Mouse (Mus musculus): ENCODE measurements at regions not wholly inside any gene's neighbourhood (a gene's known extent, or its start where the extent isn't known, plus 50 kb on each side); places are given as distances from the start of the nearest gene placed in this dataset.

DNA sequence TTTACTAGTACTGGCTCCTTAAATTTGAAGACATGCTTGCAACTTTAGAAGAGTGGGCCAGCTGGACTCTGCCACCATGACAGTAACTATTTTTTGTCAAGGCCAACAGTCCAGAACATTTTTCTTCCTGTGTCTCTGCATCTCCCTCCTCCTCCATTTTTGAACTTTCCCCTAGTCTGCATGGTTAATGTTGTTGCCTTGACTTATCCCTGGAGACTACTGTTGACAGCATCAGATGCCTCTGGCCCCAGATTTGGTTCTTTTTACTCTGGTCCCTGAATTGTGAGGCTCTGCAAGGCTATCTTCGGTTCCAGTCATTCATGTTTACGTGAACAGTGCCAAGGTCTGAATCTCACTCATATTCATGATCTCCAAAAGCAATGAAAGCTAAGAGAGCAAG lies 724.4 kb upstream of the 2610301B20Rik start:
- H3K9ac ChIP-seq: no peak overlapping the region
- H3K36me3 ChIP-seq: no peaks in the 10 kb centered on the region
- no peaks in the 10 kb centered on the region for H3K27me3 ChIP-seq (replicated peaks)
- H3K4me2 ChIP-seq: no peak overlapping the region
- H3K9me3 ChIP-seq (replicated peaks): no peaks in the 10 kb centered on the region
- H3K4me1 ChIP-seq (replicated peaks): no peaks in the 10 kb centered on the region; the same call in 1 of the 2 replicates
- 47% methylated on average over 2 of the region's 2 CpGs for WGBS
- ATAC-seq (ENCODE audit: insufficient number of reproducible peaks, low FRiP score): no peak
- H3K4me3 ChIP-seq: no peak overlapping the region
- H3K27ac ChIP-seq (ENCODE audit: poor library complexity, severe bottlenecking): no peak overlapping the region

DNA sequence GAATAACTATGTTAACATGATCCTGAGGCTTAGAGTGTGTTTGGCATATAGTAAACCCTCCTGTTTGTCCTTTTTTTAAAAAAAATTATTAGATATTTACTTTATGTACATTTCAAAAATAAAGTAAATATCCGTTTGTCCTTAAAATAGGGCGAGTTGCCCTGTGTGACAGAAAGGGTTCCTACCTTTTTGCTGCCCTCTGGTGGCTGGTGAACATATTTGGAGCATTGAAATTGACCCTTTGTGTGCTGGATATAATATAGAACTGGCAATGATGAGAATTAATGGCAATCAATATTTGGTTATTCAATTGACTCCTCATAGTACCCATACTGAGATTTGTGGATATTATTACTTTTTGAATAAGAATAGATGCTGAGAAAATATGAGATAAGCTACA lies 723.8 kb upstream of the 2610301B20Rik start:
- no peaks in the 10 kb centered on the region for H3K9me3 ChIP-seq (replicated peaks)
- no peak overlapping the region for H3K4me2 ChIP-seq
- no peaks in the 10 kb centered on the region; the same call in 1 of the 2 replicates for H3K4me1 ChIP-seq (replicated peaks)
- H3K9ac ChIP-seq: no peak overlapping the region
- no peak for ATAC-seq (ENCODE audit: insufficient number of reproducible peaks, low FRiP score)
- no peak overlapping the region for H3K4me3 ChIP-seq
- no peak overlapping the region for H3K27ac ChIP-seq (ENCODE audit: poor library complexity, severe bottlenecking)
- no peaks in the 10 kb centered on the region for H3K27me3 ChIP-seq (replicated peaks)
- 6% methylated on average over 2 of the region's 2 CpGs for WGBS
- H3K36me3 ChIP-seq: no peaks in the 10 kb centered on the region

DNA sequence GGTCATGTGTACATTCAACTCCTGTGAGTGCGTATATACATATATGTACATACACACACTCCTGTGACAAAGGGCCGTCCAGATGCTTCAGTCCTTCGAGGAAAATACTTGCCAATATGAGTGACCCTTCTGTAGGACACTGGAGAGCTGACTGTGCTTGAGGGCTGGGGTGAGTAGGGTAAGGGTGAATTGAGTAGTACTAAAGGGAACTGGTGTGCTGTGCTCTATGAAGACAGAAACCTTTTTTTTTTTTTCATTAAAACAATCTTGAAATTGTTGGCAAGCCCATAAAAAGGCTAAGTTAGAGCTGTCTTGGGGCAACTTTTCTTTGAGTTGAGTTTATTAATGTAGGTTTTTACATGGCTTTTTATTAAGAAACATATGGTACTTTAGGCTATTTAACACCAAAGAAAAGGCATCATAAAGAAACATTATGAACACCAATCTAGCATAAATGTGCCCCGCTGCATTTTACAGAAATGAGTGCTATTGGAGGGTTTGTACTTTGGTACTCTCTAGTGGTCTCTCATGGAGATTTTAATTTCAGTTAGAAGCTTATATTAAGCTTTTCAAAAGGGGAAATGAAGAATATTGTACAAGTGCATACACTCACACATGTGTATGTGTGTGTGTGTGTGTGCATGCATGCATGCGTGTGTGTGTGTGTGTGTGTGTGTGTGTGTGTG lies 718.5 kb upstream of the 2610301B20Rik start:
- Histone ChIP-seq H3K4me3 (no peak overlapping the region), H3K9me3 (replicated peaks) (no peaks in the 10 kb centered on the region), H3K36me3 (no peaks in the 10 kb centered on the region), H3K4me2 (no peak overlapping the region), H3K4me1 (replicated peaks) (no peaks in the 10 kb centered on the region), H3K27me3 (replicated peaks) (no peaks in the 10 kb centered on the region), H3K27ac (ENCODE audit: poor library complexity, severe bottlenecking) (no peak overlapping the region), H3K9ac (no peak overlapping the region)
- no peak for ATAC-seq (ENCODE audit: insufficient number of reproducible peaks, low FRiP score)
- 86% methylated on average over 5 of the region's 5 CpGs for WGBS

DNA sequence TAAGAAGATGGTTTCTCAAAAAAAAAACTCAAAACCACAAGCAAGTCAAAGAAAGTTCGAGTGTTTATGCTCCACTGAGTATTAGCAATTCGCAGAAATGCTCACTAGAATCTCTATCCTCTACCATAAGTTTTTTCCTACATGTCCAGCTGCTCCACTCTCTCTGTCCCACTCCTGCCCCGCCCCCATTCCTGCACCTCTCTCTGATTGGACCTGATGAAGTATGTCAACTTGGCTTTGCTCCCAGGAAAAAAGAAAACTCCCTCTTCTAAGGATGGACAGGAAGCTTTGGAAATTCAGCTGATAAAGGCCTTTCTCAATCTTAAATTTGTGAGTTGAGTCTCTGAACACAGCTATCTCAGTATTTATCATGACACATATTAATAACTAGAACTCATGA lies 684.4 kb upstream of the 2610301B20Rik start:
- 0 out of 2 replicates have a peak, but pooled peaks cover 3% of the 10 kb centered on the region for H3K4me1 ChIP-seq (replicated peaks)
- WGBS: 68% methylated on average over 3 of the region's 3 CpGs
- no peak overlapping the region for H3K27ac ChIP-seq (ENCODE audit: poor library complexity, severe bottlenecking)
- no peak overlapping the region for H3K4me2 ChIP-seq
- no peak; the same call in 1 of the 2 replicates for ATAC-seq (ENCODE audit: insufficient number of reproducible peaks, low FRiP score)
- H3K4me3 ChIP-seq: no peak overlapping the region
- no peaks in the 10 kb centered on the region for H3K27me3 ChIP-seq (replicated peaks)
- no peaks in the 10 kb centered on the region for H3K36me3 ChIP-seq
- no peak overlapping the region for H3K9ac ChIP-seq
- H3K9me3 ChIP-seq (replicated peaks): no peaks in the 10 kb centered on the region

DNA sequence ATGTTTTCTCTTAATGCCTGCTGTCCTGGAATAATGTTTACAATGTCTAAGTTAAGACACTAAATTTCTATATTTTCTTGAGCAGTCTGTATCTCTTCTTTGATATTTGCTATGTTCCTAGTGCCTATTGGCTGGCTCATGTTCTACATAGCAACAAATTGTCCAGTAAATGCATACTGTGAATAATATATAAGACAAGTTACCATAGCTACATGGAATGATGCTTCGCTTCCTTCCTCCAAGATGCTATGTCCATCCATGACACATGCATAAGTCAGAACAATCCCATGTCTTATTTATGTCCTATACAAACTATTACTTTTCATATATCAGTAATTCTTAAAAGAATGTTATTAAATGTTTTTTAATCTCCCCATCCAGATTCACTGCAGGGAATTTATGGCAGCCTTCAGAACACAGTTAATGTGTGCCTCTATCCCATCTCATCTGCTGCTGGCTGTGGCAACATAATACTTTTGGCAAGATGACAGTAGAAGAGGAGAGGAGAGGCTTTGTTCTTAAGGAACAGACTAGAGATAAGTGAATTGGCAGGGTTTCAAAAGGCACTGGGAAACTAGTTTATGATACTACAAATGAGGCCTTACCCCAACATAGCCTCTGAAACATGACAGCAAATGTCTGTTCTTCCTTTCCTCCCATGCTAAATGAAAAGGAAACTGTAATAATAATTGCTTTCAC lies 676.9 kb upstream of the 2610301B20Rik start:
- H3K27me3 ChIP-seq (replicated peaks): no peaks in the 10 kb centered on the region
- H3K4me1 ChIP-seq (replicated peaks): 0 out of 2 replicates have a peak, but pooled peaks cover 10% of the 10 kb centered on the region
- no peak overlapping the region; the same call in 1 of the 2 replicates for H3K27ac ChIP-seq (ENCODE audit: poor library complexity, severe bottlenecking)
- H3K9me3 ChIP-seq (replicated peaks): peaks cover 2% of the 10 kb centered on the region; the same call in 1 of the 2 replicates
- H3K36me3 ChIP-seq: no peaks in the 10 kb centered on the region
- WGBS: 92% methylated on average over 1 of the region's 1 CpGs
- H3K4me3 ChIP-seq: no peak overlapping the region
- no peak overlapping the region for H3K4me2 ChIP-seq
- no peak for ATAC-seq (ENCODE audit: insufficient number of reproducible peaks, low FRiP score)
- H3K9ac ChIP-seq: no peak overlapping the region

DNA sequence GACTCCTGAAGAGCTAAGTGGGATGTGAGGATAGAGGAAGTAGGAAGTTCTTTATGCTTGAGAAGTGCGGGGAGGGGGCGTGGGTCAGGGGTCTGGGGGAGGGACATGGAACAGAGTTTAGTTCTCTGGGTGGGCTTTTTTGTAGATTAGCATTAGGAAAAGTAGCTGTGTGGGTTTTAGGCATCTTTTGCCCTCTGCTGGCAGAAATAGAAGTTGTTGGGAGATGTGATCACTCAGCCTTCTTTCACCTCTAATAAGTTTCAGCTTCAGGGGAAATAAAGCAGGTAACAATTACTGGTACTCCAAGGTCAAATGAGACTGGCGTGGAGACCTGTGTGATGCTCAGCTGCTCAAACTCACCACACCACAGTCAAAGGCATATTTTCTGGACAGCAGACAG lies 672.5 kb upstream of the 2610301B20Rik start:
- no peak overlapping the region for H3K4me2 ChIP-seq
- 29% methylated on average over 3 of the region's 3 CpGs for WGBS
- H3K27ac ChIP-seq (ENCODE audit: poor library complexity, severe bottlenecking): no peak overlapping the region
- H3K4me3 ChIP-seq: no peak overlapping the region
- ATAC-seq (ENCODE audit: insufficient number of reproducible peaks, low FRiP score): no peak
- no peak overlapping the region for H3K9ac ChIP-seq
- peaks cover 2% of the 10 kb centered on the region; the same call in 1 of the 2 replicates for H3K9me3 ChIP-seq (replicated peaks)
- no peaks in the 10 kb centered on the region for H3K27me3 ChIP-seq (replicated peaks)
- 0 out of 2 replicates have a peak, but pooled peaks cover 10% of the 10 kb centered on the region for H3K4me1 ChIP-seq (replicated peaks)
- H3K36me3 ChIP-seq: no peaks in the 10 kb centered on the region

DNA sequence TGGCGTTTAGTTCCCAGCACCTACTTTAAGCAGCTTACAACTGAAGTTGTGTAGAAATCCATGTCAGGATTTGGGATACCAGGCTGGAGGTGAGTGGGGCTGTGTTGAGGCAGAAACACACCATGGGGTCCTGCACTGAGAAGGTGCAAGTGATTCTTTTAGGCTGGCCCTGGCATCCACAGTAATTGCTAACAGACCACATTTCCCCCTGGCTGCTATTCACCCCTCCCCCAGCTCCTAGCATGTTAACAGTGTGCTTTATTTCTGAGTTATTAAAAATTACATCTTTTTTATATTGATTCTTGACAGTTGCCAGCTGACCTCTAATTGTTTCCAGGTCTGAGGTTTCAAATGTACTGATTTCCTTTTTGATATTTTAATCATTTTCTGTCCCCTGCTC lies 670.1 kb upstream of the 2610301B20Rik start:
- H3K4me1 ChIP-seq (replicated peaks): 0 out of 2 replicates have a peak, but pooled peaks cover 3% of the 10 kb centered on the region
- no peak overlapping the region for H3K9ac ChIP-seq
- no peaks in the 10 kb centered on the region for H3K27me3 ChIP-seq (replicated peaks)
- H3K9me3 ChIP-seq (replicated peaks): no peaks in the 10 kb centered on the region
- H3K27ac ChIP-seq (ENCODE audit: poor library complexity, severe bottlenecking): no peak overlapping the region
- no peaks in the 10 kb centered on the region for H3K36me3 ChIP-seq
- H3K4me3 ChIP-seq: no peak overlapping the region
- H3K4me2 ChIP-seq: no peak overlapping the region
- ATAC-seq (ENCODE audit: insufficient number of reproducible peaks, low FRiP score): no peak
- WGBS: 80% methylated on average over 1 of the region's 1 CpGs

DNA sequence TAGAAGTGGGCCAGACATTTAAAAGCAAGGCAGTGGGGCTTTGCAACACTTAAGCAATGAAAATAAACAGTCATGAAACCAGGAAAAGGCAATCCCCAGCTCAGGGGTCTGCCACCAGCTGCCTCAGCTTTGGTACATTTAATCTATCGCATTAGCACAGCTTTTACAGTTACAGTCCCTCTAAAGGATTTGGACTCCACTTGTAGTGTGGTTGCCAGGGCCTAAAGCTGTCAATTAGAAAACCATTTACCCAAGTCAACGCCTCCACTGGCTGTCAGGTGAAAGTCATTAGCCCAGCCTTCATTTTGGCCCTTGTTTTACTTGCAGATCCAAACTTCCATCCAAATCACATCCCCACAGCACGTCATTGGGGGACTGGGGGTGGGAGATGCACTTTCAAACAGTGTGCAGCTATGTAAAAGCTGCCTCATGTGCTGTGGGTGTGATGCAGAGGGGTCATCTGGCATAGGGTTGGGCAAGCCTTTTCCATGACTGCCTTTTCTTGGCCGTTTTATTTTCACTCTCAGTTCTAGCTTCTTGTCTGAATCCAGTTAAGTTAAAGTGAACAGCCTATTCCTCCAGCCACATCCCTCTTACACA lies 664.9 kb upstream of the 2610301B20Rik start:
- Histone ChIP-seq H3K36me3 (no peaks in the 10 kb centered on the region), H3K27me3 (replicated peaks) (no peaks in the 10 kb centered on the region), H3K9ac (no peak overlapping the region), H3K9me3 (replicated peaks) (no peaks in the 10 kb centered on the region), H3K27ac (ENCODE audit: poor library complexity, severe bottlenecking) (no peak overlapping the region), H3K4me3 (no peak overlapping the region), H3K4me2 (no peak overlapping the region), H3K4me1 (replicated peaks) (no peaks in the 10 kb centered on the region)
- 57% methylated on average over 4 of the region's 4 CpGs for WGBS
- no peak for ATAC-seq (ENCODE audit: insufficient number of reproducible peaks, low FRiP score)

DNA sequence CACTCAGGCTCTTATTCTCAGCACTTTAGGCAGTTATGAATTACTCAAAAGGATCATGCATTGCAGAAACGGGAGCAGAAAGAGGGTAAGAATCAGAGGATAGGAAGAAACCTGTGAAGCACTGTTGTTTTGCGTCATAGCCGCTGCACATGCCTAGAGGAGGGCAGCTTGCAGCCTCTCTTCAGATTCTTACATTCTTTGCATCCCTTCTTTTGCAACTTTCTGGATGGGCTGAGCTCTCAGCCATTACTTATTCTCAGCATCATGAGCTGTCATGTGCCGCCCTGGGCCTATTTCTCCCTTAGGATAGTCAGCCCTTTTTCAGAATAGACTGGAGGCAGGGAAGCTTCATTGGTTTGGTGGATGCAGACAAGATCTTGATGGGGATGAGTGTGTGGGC lies 663.0 kb upstream of the 2610301B20Rik start:
- H3K9ac ChIP-seq: no peak overlapping the region
- no peak overlapping the region for H3K4me3 ChIP-seq
- H3K4me1 ChIP-seq (replicated peaks): no peaks in the 10 kb centered on the region
- no peaks in the 10 kb centered on the region for H3K27me3 ChIP-seq (replicated peaks)
- 84% methylated on average over 4 of the region's 4 CpGs for WGBS
- H3K4me2 ChIP-seq: no peak overlapping the region
- no peaks in the 10 kb centered on the region for H3K36me3 ChIP-seq
- ATAC-seq (ENCODE audit: insufficient number of reproducible peaks, low FRiP score): no peak
- H3K9me3 ChIP-seq (replicated peaks): no peaks in the 10 kb centered on the region
- no peak overlapping the region for H3K27ac ChIP-seq (ENCODE audit: poor library complexity, severe bottlenecking)

DNA sequence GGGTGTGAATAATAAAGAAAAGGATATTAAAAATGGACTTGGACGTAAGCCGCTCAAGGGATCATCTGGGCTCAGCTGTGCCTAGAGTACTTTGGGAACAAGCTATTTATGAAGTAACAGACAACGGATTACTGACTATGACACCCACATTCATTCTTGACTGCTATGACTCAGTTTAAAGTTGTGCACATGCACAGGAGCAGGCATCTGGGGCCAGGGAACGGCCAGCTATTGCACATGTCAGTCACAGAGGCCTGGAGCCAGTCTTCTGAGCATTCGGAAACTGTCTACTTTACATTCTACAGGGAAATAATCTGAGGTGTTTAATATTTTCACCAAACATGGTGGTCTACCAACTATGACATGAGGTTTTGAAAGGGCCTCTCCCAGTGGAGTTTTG lies 639.0 kb upstream of the 2610301B20Rik start:
- 83% methylated on average over 5 of the region's 5 CpGs for whole genome bisulfite sequencing

DNA sequence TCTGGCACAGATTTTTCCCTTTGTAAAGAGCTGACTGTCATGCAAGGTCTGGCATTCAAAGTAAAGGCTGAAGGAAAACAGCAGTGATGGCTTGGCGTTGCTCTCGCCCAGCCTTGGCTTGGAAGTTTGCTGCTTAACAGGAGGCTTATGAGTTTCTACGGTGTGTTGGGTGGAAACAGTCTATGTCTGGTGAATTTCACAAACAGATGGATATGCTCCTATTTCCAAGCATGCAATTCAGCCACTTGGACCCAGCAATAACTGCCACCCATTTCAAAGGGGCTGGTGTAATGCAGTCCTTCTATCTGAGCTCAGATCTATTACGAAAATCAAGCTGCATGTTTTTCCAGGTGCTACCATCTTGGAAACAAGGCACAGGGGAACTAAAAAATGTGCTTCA lies 632.2 kb upstream of the 2610301B20Rik start:
- no peak for ATAC-seq (ENCODE audit: insufficient number of reproducible peaks, low FRiP score)
- Histone ChIP-seq H3K27ac (ENCODE audit: poor library complexity, severe bottlenecking) (no peak overlapping the region), H3K4me1 (replicated peaks) (no peaks in the 10 kb centered on the region), H3K4me3 (no peak overlapping the region), H3K36me3 (no peaks in the 10 kb centered on the region), H3K9ac (no peak overlapping the region), H3K4me2 (no peak overlapping the region), H3K27me3 (replicated peaks) (no peaks in the 10 kb centered on the region), H3K9me3 (replicated peaks) (no peaks in the 10 kb centered on the region)
- WGBS: 80% methylated on average over 4 of the region's 4 CpGs

More for the DNA sequence above, 639.0 kb upstream of the 2610301B20Rik start:
- H3K4me3 ChIP-seq: no peak overlapping the region
- no peak for ATAC-seq (ENCODE audit: insufficient number of reproducible peaks, low FRiP score)
- no peaks in the 10 kb centered on the region for H3K4me1 ChIP-seq (replicated peaks)
- H3K36me3 ChIP-seq: no peaks in the 10 kb centered on the region
- no peaks in the 10 kb centered on the region for H3K9me3 ChIP-seq (replicated peaks)
- H3K4me2 ChIP-seq: no peak overlapping the region
- H3K9ac ChIP-seq: no peak overlapping the region
- H3K27ac ChIP-seq (ENCODE audit: poor library complexity, severe bottlenecking): no peak overlapping the region
- H3K27me3 ChIP-seq (replicated peaks): no peaks in the 10 kb centered on the region

All from heart, embryonic 12.5 days (tissue).